Mouse (Mus musculus): ENCODE data around the gene Dynlt1a.
"Not testable (repeated sequence)": the region's sequence is repeated elsewhere in the genome, so short reads cannot be mapped to it uniquely, and the experiment has no call there.

DNA sequence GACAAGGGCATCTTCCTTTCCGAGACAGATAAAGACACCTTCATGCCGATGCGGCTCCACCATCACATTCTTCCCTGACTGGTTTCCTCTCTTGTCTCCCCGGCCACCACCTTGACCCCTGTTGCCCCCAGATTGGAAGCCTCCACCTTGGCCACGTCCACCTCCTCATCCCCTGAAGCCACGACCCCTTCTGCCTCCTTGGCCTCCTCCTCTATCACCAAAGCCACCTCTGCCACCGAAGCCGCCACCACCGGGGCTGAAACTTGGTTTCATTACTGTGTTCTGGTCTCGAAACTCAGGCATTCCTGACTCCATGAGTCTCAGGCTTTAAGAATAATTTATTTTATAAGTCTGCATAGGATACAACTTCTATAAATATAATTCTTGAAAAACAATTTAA, 38.0 kb upstream of the Dynlt1a start:
- not testable (repeated sequence) for TF ChIP-seq CTCF (IDR thresholded peaks at IDR 0.05; ENCODE audit: low read depth, low read length); POLR2A (IDR thresholded peaks at IDR 0.05; ENCODE audit: extremely low read depth, insufficient read depth, low read length)
